Mouse (Mus musculus) heart, postnatal 0 days (tissue): ENCODE measurements at regions not wholly inside any gene's neighbourhood (a gene's known extent, or its start where the extent isn't known, plus 50 kb on each side); places are given as distances from the start of the nearest gene placed in this dataset.
A peak's percentile ranks its signal among the peaks of the same experiment; 100 is the strongest.

Experiments used
- ATAC-seq: fragments of 200-750 bp; cut with Nextera tagmentation; 2 replicates; pipeline ENCODE4 v1.8.0; 2017; ENCODE audit warnings: low read depth, moderate number of reproducible peaks, moderate library complexity; ENCODE audit not compliant: insufficient read depth
- DNase-seq: peaks from one replicate; pipeline ENCODE4 v3.0.0-alpha.2; 2016; ENCODE audit warnings: low spot score
- H3K27ac ChIP-seq: fragments of 300-500 bp; sonication (generic); 2 replicates; pipeline ENCODE4 v1.5.1; 2014; ENCODE audit warnings: low read depth, mild to moderate bottlenecking
- H3K27me3 ChIP-seq: fragments of 300-500 bp; sonication (generic); 2 replicates; pipeline ENCODE4 v1.6.1; 2014; ENCODE audit warnings: low read length, mixed read lengths; ENCODE audit not compliant: control insufficient read depth, insufficient read depth
- H3K36me3 ChIP-seq: fragments of 300-500 bp; sonication (generic); replicated peaks from 2 replicates; pipeline ENCODE4 v1.6.1; 2014; ENCODE audit warnings: low read length, mixed read lengths; ENCODE audit not compliant: control insufficient read depth, insufficient read depth
- H3K4me1 ChIP-seq: fragments of 300-500 bp; sonication (generic); 2 replicates; pipeline ENCODE4 v1.6.1; 2014; ENCODE audit warnings: antibody characterized with exemption; ENCODE audit not compliant: control insufficient read depth, insufficient read depth
- H3K4me2 ChIP-seq: fragments of 300-500 bp; sonication (generic); 2 replicates; pipeline ENCODE4 v1.6.1; 2014; ENCODE audit warnings: low read depth, mild to moderate bottlenecking, low read length, moderate library complexity
- H3K4me3 ChIP-seq: fragments of 300-500 bp; sonication (generic); 2 replicates; pipeline ENCODE4 v1.5.1; 2014; ENCODE audit warnings: low read depth, low read length
- H3K9ac ChIP-seq: fragments of 300-500 bp; sonication (generic); replicated peaks from 2 replicates; pipeline ENCODE4 v1.6.1; 2014; ENCODE audit warnings: low read depth, low read length, mixed read lengths
- H3K9me3 ChIP-seq: fragments of 300-500 bp; sonication (generic); replicated peaks from 2 replicates; pipeline ENCODE4 v1.6.1; 2016; ENCODE audit warnings: low read length; ENCODE audit not compliant: control insufficient read depth
- CTCF ChIP-seq: IDR thresholded peaks from 2 replicates; pipeline ENCODE4 v1.5.1; 2016; ENCODE audit warnings: antibody characterized with exemption, control low read depth, low read depth
- EP300 ChIP-seq: IDR thresholded peaks from 2 replicates; pipeline ENCODE4 v1.6.1; 2016; ENCODE audit warnings: antibody characterized with exemption, low read depth
- WGBS: fragments of 180-500 bp; shearing (Covaris S2); extraction: QIAGEN DNeasy Blood & Tissue Kit; methylation state at CpG from one replicate; pipeline ENCODE4 v1.1.7; 2014; 5-methylcytosine and 5-hydroxymethylcytosine counted together

DNA sequence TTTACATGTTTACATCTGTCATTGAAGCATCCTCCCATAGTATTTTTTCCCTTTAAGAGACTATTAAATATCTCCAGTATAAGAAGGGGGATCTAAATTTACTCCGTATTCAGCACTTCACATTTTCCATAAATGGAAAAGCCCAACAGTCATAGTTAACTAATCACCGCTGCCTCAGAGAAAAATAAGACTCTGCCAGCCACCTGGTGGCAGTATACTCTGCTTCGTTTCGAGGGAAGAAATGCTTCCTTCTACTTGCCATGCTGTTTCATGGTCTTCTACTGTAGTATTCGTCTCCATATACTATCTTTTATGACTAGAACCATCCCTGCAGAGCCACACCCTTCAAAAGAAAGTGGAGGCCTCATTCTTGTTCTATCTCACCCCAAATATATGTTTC, 52.0 kb upstream of the Tro start:
- ATAC-seq (no peak), DNase-seq (peak; percentile 33)
- WGBS = 27% methylated on average over 5 of the region's 5 CpGs
- no peaks in the 10 kb centered on the region for H3K36me3 ChIP-seq
- H3K4me3 ChIP-seq = no peak overlapping the region
- H3K9me3 ChIP-seq = no peaks in the 10 kb centered on the region
- H3K4me2 ChIP-seq = no peak overlapping the region
- no peak overlapping the region for H3K9ac ChIP-seq
- no peaks in the 10 kb centered on the region for H3K27me3 ChIP-seq
- H3K27ac ChIP-seq = no peak overlapping the region
- H3K4me1 ChIP-seq = no peaks in the 10 kb centered on the region
- TF ChIP-seq EP300 (no peak), CTCF (peak; percentile 54)
